Mouse (Mus musculus) brain, embryonic 14.5 days (tissue): ENCODE data around the gene Col8a2.
A peak's percentile ranks its signal among the peaks of the same experiment; 100 is the strongest.

ENCODE experiments used
- CTCF ChIP-seq: fragments of 200-500 bp; IDR thresholded peaks from 2 replicates; pipeline ENCODE4 v1.5.1; 2012; ENCODE audit warnings: inconsistent platforms, mild to moderate bottlenecking, moderate library complexity, borderline replicate concordance; ENCODE audit not compliant: insufficient read depth, insufficient read length; ENCODE audit errors: extremely low read depth
- POLR2A ChIP-seq: fragments of 200-500 bp; IDR thresholded peaks from 2 replicates; pipeline ENCODE4 v1.6.1; 2012; ENCODE audit warnings: mild to moderate bottlenecking, inconsistent platforms, borderline replicate concordance; ENCODE audit not compliant: poor library complexity, insufficient read depth, insufficient read length, severe bottlenecking; ENCODE audit errors: extremely low read depth

DNA sequence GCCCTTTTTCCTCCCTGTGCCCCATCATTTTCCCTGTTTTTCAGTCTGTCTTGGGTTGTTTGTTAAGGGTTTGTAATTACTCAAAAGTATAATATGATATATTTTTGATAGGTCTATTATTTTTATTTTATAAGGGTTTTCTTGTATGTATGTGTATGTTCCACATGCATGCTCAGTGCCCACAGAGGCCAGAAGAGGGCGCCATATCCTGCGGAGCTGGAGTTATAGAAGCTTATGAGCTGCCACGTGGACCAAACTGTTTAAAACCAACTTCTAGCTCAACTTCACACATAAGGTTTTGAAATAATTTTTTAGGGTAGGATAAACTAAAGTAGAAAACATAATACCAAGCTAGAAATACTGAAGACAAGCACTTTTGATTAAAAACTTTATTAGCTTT is 45.8 kb downstream of the Col8a2 start:
- TF ChIP-seq CTCF (peak; percentile 32; the same call in 1 of the 2 replicates), POLR2A (no peak)
